Mouse (Mus musculus): ENCODE results near the gene Fam120a. TPM values are rescaled to one million over a fixed set of nuclear protein-coding genes. Genes with fewer than 3 reads are reported as not detected.

Gene Fam120a
- polyA plus RNA-seq, 1 experiment from 2014 or later = 172 TPM

GRCm38 (mm10) chr13:48841905-48842592 is 125.8 kb downstream of the Fam120a start:
- no peak for TF ChIP-seq CTCF (IDR thresholded peaks at IDR 0.05)
- in situ Hi-C loops (cut with MboI; ENCODE audit: low pct_unique_long_range_greater_than_20kb) = no loop called here
- DNase-seq (ENCODE audit: low read depth, low spot score) = no peak
- H3K27me3 ChIP-seq = no peaks in the 10 kb centered on the region
- CTCF ChIA-PET = no interaction called here
- no peak for ATAC-seq
- POLR2A ChIA-PET = interaction anchor here (1.2 to 1.5 kb wide), 2 partner anchors 13 to 50 kb away, joined by 3 to 7 read pairs; no protein-coding TSS in a partner anchor

- ChIA-PET CTCF (interaction anchor here (0.8 to 1.0 kb wide), 2 partner anchors 10 to 14 kb away, joined by 3 read pairs; no protein-coding TSS in a partner anchor), POLR2A (no interaction called here)
- DNase-seq (ENCODE audit: low read depth, low spot score) = no peak
- no peak for ATAC-seq
- no peaks in the 10 kb centered on the region for H3K27me3 ChIP-seq
- in situ Hi-C loops (cut with MboI; ENCODE audit: low pct_unique_long_range_greater_than_20kb) = no loop called here
- TF ChIP-seq CTCF (IDR thresholded peaks at IDR 0.05) = no peak
Measured at GRCm38 (mm10) chr13:48838284-48838683, 129.5 kb downstream of the Fam120a start.

GRCm38 (mm10) chr13:48837537-48837936 is 130.3 kb downstream of the Fam120a start:
- ATAC-seq (no peak), DNase-seq (ENCODE audit: low read depth, low spot score) (no peak)
- no peaks in the 10 kb centered on the region for H3K27me3 ChIP-seq
- in situ Hi-C loops (cut with MboI; ENCODE audit: low pct_unique_long_range_greater_than_20kb) = no loop called here
- no peak for TF ChIP-seq CTCF (IDR thresholded peaks at IDR 0.05)
- POLR2A ChIA-PET = no interaction called here
- CTCF ChIA-PET = interaction anchor here (0.8 to 1.0 kb wide), 2 partner anchors 9 to 15 kb away, joined by 3 read pairs; no protein-coding TSS in a partner anchor

- in situ Hi-C loops (cut with MboI; ENCODE audit: low pct_unique_long_range_greater_than_20kb) = no loop called here
- DNase-seq (ENCODE audit: low read depth, low spot score) = no peak
- no peak for TF ChIP-seq CTCF (IDR thresholded peaks at IDR 0.05)
- ATAC-seq = no peak
- H3K27me3 ChIP-seq = no peaks in the 10 kb centered on the region
- POLR2A ChIA-PET = no interaction called here
- CTCF ChIA-PET = no interaction called here
Measured at GRCm38 (mm10) chr13:48830528-48831250, 137.1 kb downstream of the Fam120a start.

GRCm38 (mm10) chr13:48829780-48830179 is 138.0 kb downstream of the Fam120a start:
- DNase-seq (ENCODE audit: low read depth, low spot score) (no peak), ATAC-seq (no peak)
- H3K27me3 ChIP-seq = no peaks in the 10 kb centered on the region
- POLR2A ChIA-PET = interaction anchor here (0.6 kb wide), 1 partner anchor 338 kb away, joined by 3 read pairs; no protein-coding TSS in a partner anchor
- no peak for TF ChIP-seq CTCF (IDR thresholded peaks at IDR 0.05)
- in situ Hi-C loops (cut with MboI; ENCODE audit: low pct_unique_long_range_greater_than_20kb) = no loop called here
- CTCF ChIA-PET = no interaction called here

Other genes starting within 250 kb of the Fam120a start
- 41.5 TPM for gene Phf2, start 96.9 kb downstream of the Fam120a start, polyA plus RNA-seq (2021)
- 1.8 TPM for gene Wnk2, start 180.0 kb upstream of the Fam120a start, polyA plus RNA-seq (2021)
- gene Ninj1, start 219.5 kb upstream of the Fam120a start, polyA plus RNA-seq (2021) = 106 TPM
- gene Card19, start 248.0 kb upstream of the Fam120a start, polyA plus RNA-seq (2021) = 58.9 TPM

Data from Patski (cell line).